Mouse (Mus musculus): ENCODE measurements around the gene Gnptg.

The Gnptg gene

DNA sequence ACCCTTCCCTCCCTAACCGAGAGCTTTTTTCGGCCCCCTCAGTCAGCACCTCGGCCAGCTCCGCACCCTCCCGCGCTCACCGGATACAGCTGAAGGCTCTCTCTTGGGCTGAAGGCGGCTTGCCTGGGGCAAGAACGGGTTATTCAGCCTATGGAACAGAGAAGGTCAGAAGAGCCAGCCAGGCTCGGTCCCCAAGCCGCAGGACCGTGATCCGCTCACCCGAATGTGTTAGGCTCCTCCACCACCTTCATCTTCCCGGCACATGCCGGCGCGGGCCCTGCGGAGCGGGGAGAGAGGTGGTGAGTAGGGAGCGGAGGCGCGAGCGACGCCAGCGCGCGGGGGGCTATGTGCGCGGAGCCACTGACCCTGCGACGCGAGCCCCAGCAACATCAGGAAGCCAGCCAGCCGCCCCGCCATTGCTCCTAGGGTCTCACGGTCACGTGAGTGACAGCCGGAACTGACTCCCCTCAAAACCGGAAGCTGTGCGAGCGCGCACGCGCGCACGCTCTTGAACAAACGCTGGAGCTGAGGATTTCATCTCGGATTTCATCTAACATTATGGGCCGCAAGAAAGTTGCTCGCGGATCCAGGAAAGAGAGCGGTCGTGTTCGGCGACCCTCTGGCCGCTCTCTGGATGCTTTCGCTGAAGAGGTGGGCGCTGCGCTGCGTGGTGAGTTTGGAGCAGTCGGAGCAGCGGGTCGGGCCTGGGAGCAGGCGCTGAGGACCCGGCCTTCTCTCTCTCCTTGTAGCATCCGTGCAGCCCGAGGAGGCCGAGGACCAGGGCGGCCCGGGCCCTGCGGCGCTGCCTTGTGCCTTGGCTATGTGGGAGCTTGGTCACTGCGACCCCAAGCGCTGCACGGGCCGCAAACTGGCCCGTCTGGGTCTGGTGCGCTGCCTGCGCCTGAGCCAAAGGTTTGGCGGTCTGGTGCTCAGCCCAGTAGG, at the start of gene Gnptg, which contains the start of gene Tsr3:
TSS of gene Gnptg (minus strand) at position 430 of the 942 bp plus-strand sequence.
TSS of gene Tsr3 (plus strand) at position 476 of the 942 bp plus-strand sequence.
- peak; percentile 97 for DNase-seq (ENCODE audit: low read depth)

DNA sequence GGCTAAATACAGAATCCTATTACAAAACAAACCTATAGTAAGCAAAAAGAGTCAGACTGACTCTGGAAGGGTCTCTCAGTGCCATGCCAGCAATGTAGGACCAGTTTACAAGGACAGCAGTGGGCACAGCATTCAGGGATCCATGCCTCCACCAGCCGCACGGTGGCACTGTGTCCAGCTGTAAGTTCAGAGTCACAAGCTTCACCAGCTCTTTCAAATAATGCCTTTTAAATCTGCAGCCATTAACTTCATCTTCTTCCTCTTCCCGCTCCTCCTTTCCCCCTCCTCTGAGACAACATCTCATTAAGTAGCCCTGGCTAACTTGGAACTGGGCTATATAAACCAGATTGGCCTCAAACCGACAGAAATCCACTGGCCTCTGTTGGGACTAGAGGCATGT, 48.9 kb upstream of the Gnptg start:
- peak; percentile 77 for DNase-seq (ENCODE audit: low read depth)

DNA sequence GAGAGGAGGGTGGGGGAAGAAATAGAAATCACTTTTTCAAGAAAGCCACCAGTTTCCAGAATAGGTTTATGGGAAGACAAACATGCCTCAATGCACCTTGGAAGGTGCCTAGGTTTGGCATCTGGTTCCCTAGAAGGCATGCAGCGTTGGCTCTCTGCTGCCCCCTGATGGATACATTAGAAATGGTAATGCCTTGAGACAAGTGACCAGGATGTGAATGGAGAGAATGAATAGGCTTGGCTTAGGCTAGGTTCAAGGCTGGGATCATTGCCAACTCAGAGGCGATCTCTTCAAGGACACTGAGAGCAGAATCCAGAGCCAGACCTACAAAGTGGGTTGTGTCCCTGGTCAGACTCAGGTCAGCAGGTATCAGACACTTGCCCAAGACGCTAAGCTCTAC, 45.1 kb upstream of the Gnptg start:
- DNase-seq (ENCODE audit: low read depth), result peak; percentile 87

- DNase-seq (ENCODE audit: low read depth), result peak; percentile 28
These were observed 42.2 kb upstream of the Gnptg start for GRCm38 (mm10) chr17:25282133-25282532.

GRCm38 (mm10) chr17:25275833-25276232, 35.9 kb upstream of the Gnptg start:
- no peak for DNase-seq (ENCODE audit: low read depth)

GRCm38 (mm10) chr17:25274571-25275346, 34.8 kb upstream of the Gnptg start, which contains the start of gene Ube2i:
Gene Ube2i (minus strand): TSS chr17:25274622.
- no peak for DNase-seq (ENCODE audit: low read depth)

GRCm38 (mm10) chr17:25273706-25274501, 34.0 kb upstream of the Gnptg start:
- peak; percentile 98 for DNase-seq (ENCODE audit: low read depth)

GRCm38 (mm10) chr17:25272951-25273705, 33.2 kb upstream of the Gnptg start:
- DNase-seq (ENCODE audit: low read depth), result peak; percentile 95

DNA sequence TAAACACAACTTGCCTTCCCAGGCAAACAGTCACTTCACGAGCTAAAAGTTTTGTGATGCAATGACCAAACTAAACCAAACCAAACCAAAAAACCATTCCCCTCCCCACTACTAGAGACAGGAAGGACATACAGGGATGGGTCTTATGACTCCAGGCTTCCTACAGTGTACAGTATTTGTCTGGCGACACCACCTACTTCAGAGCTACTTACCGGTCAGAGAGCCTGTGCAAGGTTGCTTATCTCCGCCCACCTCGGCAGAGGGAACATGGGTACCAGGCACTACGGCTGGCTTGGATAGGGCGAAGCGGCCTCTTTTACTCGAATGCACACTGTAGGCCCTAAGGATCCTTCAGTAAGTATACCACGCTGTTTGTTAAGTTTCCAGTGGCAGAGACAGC, 32.4 kb upstream of the Gnptg start:
- peak; percentile 52 for DNase-seq (ENCODE audit: low read depth)

DNA sequence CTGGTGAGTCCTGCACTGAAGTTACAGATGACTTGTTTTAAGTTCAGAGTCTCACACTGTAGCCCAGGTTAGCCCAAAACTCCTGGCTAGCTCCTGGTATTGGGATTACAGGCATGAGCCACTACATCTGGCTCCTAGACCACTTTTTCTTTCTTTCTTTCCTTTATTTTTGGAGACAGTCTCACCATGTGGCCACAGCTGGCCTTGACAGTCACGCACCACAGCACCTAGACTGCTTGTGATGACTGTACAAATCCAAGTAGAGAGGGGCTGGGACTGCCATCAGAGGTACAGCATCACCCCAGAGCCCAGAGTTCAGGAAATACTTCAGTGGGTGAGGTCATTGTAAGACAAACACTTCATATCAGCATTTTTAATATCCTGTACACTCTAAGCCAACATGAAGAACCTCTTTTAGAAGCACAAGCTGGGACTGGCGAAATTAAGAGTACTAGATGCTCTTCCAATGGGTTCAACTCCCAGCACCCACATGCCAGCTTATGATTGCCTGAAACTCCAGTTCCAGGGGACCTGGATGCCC, 30.9 kb upstream of the Gnptg start:
- DNase-seq (ENCODE audit: low read depth), result no peak

- DNase-seq (ENCODE audit: low read depth), result peak; percentile 36
These were observed 24.5 kb upstream of the Gnptg start for GRCm38 (mm10) chr17:25264453-25264852.

DNA sequence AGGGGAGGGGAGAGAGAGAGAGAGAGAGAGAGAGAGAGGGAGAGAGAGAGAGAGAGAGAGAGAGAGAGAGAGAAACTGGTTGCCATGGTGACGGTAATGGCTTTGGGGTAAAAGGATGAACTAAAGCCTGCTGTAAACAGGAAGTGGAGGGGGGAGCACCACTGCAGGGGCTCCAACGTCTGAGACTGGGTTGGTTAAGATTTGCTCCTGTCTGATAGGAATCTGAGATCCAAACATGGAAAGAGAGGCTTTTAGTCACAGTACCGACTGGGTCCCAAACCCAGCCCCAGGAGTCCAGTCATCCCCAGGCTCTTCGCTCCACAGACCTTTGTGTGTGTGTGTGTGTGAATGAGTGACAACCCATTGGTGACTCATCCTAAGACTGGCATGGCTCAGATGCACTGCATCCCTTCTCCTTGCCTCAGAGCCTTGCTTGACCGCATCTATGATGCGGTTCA, 17.9 kb upstream of the Gnptg start:
- peak; percentile 31 for DNase-seq (ENCODE audit: low read depth)

- DNase-seq (ENCODE audit: low read depth), result no peak
These were observed 16.3 kb upstream of the Gnptg start, which contains the start of gene Baiap3 for GRCm38 (mm10) chr17:25256140-25256754. Gene Baiap3 (minus strand): TSS chr17:25256364.

GRCm38 (mm10) chr17:25255110-25255509, 15.2 kb upstream of the Gnptg start:
- no peak for DNase-seq (ENCODE audit: low read depth)

DNA sequence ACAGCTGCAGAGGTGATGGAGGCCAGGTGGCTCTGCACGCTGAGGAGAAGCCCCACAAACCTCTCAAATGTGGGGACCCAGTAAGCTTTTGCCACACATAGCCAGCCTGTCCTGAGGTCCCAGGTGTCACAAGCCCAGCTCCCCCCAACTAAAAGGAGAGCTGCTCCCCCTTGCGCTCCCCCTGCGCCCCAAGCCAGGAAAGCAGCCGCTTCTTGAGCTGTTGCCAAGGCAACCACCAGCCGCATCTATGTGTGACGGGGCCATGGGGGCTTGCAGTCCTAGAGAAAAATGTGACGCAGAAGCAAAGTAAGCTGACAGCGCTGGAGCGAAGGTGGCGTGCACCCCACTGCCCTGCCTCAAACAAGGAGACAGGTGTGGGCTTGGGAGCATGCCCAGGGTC, 13.8 kb upstream of the Gnptg start:
- DNase-seq (ENCODE audit: low read depth), result no peak

DNA sequence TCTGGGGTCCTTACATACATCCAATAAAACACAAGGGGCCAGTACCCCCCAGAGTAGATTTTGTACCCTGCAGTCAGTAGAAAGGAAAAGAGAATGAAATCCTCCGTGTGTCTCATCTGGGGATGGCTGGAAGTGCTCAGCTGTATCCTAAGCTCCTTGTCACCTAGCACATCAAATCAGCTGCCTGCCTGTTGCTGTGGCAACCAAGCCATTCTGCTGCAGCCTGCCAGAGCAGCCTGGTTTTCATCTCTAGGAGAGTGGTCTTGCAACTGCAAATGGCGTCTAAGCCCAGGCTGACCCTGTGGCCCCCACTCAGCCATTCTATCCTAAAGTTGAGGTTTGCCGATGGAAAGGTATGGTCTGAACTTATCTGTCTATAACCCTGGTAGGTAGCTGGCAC, 12.7 kb upstream of the Gnptg start:
- DNase-seq (ENCODE audit: low read depth), result no peak

DNA sequence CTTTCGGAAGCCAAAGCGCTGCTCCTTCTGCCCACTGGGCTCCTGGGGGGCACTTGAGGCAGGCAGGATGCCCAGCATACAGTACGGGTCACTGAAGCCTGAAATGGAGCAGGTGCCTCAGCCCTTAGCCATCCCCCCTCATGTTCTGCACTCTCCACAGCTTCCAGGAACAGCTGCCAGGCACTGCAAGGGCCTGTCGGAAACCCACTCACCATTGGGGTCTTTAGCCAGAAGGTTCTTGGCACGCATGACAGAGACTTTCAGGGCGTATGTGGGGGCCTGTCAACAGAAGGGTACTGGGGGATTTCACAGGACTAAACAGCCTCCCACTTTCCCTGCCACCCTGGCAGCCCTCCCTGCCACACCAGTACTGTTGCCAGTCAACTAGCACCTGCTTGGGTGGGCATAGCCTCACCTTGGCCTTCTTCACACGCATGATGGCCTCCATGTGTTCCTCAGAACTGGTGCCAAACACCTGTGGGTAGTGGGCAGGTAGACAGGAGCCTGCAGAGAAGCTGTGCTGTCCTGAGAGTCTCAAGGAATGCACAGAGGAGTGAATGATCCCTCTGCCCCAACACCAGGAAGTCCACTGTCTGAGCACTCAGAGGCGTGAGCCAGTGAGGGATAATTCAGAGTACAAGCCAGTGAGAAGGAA, 10.4 kb upstream of the Gnptg start:
- no peak for DNase-seq (ENCODE audit: low read depth)

GRCm38 (mm10) chr17:25248033-25248750, 8.3 kb upstream of the Gnptg start:
- no peak for DNase-seq (ENCODE audit: low read depth)

GRCm38 (mm10) chr17:25244239-25244638, 4.3 kb upstream of the Gnptg start:
- DNase-seq (ENCODE audit: low read depth), result no peak
